Mouse (Mus musculus): ENCODE measurements around the gene Adcy4.

DNA sequence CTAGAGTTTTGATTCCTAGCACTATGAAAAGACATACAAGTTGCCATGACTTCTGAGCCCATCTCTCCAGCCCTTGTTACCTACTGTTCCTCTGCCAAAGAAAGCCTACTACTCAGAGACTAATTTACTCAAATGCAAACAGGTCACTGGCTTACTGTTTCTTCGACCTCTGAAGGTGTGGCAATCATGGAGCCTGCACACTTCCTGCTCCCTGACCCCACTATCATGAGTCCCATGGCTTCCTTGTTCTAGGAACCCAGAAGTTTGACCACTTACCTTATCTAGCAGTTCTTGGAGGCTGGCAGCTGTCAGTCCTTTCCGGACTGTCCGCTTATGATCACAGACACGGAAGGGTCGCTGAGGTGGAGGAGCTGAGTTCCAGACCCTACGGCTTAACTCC, 26.3 kb downstream of the Adcy4 start:
- TF ChIP-seq CTCF (IDR thresholded peaks at IDR 0.05; ENCODE audit: borderline replicate concordance, insufficient read depth, low read depth, low read length) (no peak), POLR2A (IDR thresholded peaks at IDR 0.05; ENCODE audit: borderline replicate concordance, insufficient read depth, low read length) (no peak)

All from cerebellum, adult 2 months (tissue).